Mouse (Mus musculus): ENCODE results near the gene Med31. TPM values are rescaled to one million over a fixed set of nuclear protein-coding genes. Genes with fewer than 3 reads are reported as not detected.

Gene Med31
- polyA plus RNA-seq, 1 experiment from 2014 or later: 60.1 TPM

Other genes starting within 250 kb of the Med31 start
- gene Aipl1, start 178.1 kb downstream of the Med31 start, polyA plus RNA-seq (2015; fragmentation: Nextera tagmentation; extraction: Ambion mirVana): 0.23 and 0.42 TPM in 2 replicates
- gene Pimreg, start 173.6 kb downstream of the Med31 start, polyA plus RNA-seq (2015; fragmentation: Nextera tagmentation; extraction: Ambion mirVana): 80.9 and 88.0 TPM in 2 replicates
- 1.4 and 1.8 TPM in 2 replicates for gene Pitpnm3, start 79.8 kb downstream of the Med31 start, polyA plus RNA-seq (2015; fragmentation: Nextera tagmentation; extraction: Ambion mirVana)
- gene Gm43951, start 8.8 kb downstream of the Med31 start, polyA plus RNA-seq (2015; fragmentation: Nextera tagmentation; extraction: Ambion mirVana): 1.4 TPM in 2 replicates
- gene 4933427D14Rik, start 8.1 kb downstream of the Med31 start, polyA plus RNA-seq (2015; fragmentation: Nextera tagmentation; extraction: Ambion mirVana): 22.8 and 23.5 TPM in 2 replicates
- 132 and 138 TPM in 2 replicates for gene Txndc17, start 8.0 kb downstream of the Med31 start, polyA plus RNA-seq (2015; fragmentation: Nextera tagmentation; extraction: Ambion mirVana)
- 0.20 and 0.65 TPM in 2 replicates for gene Slc13a5, start 51.6 kb upstream of the Med31 start, polyA plus RNA-seq (2015; fragmentation: Nextera tagmentation; extraction: Ambion mirVana)
- gene Xaf1, start 86.0 kb upstream of the Med31 start, polyA plus RNA-seq (2015; fragmentation: Nextera tagmentation; extraction: Ambion mirVana): 0.80 and 1.9 TPM in 2 replicates
- gene Fbxo39, start 98.9 kb upstream of the Med31 start, polyA plus RNA-seq (2015; fragmentation: Nextera tagmentation; extraction: Ambion mirVana): not detected in 2 replicates
- gene Tekt1, start 146.8 kb upstream of the Med31 start, polyA plus RNA-seq (2015; fragmentation: Nextera tagmentation; extraction: Ambion mirVana): 6.2 and 10.9 TPM in 2 replicates
- 5.3 and 5.4 TPM in 2 replicates for gene Smtnl2, start 196.1 kb upstream of the Med31 start, polyA plus RNA-seq (2015; fragmentation: Nextera tagmentation; extraction: Ambion mirVana)
- not detected in 2 replicates for gene Ggt6, start 219.9 kb upstream of the Med31 start, polyA plus RNA-seq (2015; fragmentation: Nextera tagmentation; extraction: Ambion mirVana)
- gene Mybbp1a, start 225.8 kb upstream of the Med31 start, polyA plus RNA-seq (2015; fragmentation: Nextera tagmentation; extraction: Ambion mirVana): 90.0 and 97.2 TPM in 2 replicates

Data from forebrain, embryonic 15.5 days (tissue).